Mouse (Mus musculus) lung, adult 2 months (tissue): Measurements from ENCODE around the gene Stk40.

Source experiments
- CTCF ChIP-seq: fragments of 200-500 bp; IDR thresholded peaks from 2 replicates; pipeline ENCODE4 v1.5.1; 2011; ENCODE audit warnings: mild to moderate bottlenecking, low read length, control low read depth; ENCODE audit not compliant: insufficient read depth
- POLR2A ChIP-seq: fragments of 200-500 bp; IDR thresholded peaks from 2 replicates; pipeline ENCODE4 v1.6.1; 2011; ENCODE audit warnings: low read depth, mild to moderate bottlenecking, control low read depth, low read length, borderline replicate concordance; ENCODE audit errors: extremely low read depth

DNA sequence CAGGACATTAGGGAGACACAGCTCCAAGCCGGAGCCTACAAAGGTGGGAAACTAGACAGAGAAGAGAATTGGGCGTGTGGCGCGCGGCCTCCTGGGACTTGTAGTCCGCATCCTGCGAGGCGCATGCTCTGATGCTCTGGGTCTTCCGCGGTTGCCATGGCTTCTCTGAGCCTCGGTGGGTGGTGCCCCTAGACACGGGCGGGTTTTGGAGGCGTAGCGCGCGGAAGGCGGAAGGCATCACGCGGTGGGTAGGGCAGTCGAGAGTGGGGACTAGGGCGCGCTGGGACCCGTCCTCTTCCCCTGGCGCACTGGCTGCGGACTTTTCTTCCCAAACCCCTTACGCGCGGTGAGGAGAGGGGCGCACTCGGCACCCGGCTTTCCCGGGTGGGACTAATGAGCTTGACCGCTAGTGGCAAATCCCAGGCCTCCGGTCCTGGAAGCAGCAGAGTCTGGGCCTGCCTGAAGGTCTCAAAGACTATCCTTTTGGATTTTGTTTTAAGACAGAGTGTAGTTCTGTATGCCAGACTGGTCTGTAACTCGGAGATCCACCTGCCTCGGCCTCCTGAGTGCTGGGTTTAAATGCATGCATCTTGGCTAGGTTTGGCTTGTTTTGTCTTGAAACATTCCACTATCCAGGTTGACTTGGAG, 7.2 kb upstream of the Stk40 start, which contains the start of gene Lsm10:
- TF ChIP-seq POLR2A (peak; percentile 93), CTCF (no peak)
